Mouse (Mus musculus) left cerebral cortex, adult 2 months (tissue): ENCODE measurements at regions not wholly inside any gene's neighbourhood (a gene's known extent, or its start where the extent isn't known, plus 50 kb on each side); places are given as distances from the start of the nearest gene placed in this dataset.
A peak's percentile ranks its signal among the peaks of the same experiment; 100 is the strongest.

Experiments
- DNase-seq, 2 experiments: peaks; one replicate each; pipeline ENCODE4 v3.0.0; 2021 to 2022; ENCODE audit warnings: low spot score in 2 of 2, mixed read lengths in 1 of 2; ENCODE audit errors: extremely low spot score in 1 of 2
- H3K27ac ChIP-seq: fragments of 200-600 bp; 2 replicates; pipeline ENCODE4 v1.8.1; 2022
- H3K4me3 ChIP-seq: fragments of 200-600 bp; 2 replicates; pipeline ENCODE4 v1.8.1; 2022
- CTCF ChIP-seq: fragments of 200-600 bp; IDR thresholded peaks from 2 replicates; pipeline ENCODE4 v1.8.1; 2022; ENCODE audit warnings: antibody characterized with exemption, mild to moderate bottlenecking, moderate library complexity
- intact Hi-C: fragments of 180-260 bp; cut with DNase I; formaldehyde crosslinking; loops from one replicate; pipeline ENCODE4 v1.15.1; 2025

GRCm38 (mm10) chr8:103912983-103913926 lies 188.2 kb upstream of the Cdh5 start:
- intact Hi-C loops, result no loop called here
- TF ChIP-seq CTCF, result no peak
- H3K27ac ChIP-seq, result no peak overlapping the region
- H3K4me3 ChIP-seq, result no peak overlapping the region
- no peak for DNase-seq

GRCm38 (mm10) chr8:103913927-103914640 lies 187.3 kb upstream of the Cdh5 start:
- Histone ChIP-seq H3K27ac (no peak overlapping the region), H3K4me3 (no peak overlapping the region)
- intact Hi-C loops, result no loop called here
- peak; percentile 24 to 32 for DNase-seq
- TF ChIP-seq CTCF, result peak; percentile 59

- DNase-seq, result no peak
- intact Hi-C loops, result no loop called here
- no peak overlapping the region for H3K4me3 ChIP-seq
- H3K27ac ChIP-seq, result no peak overlapping the region
- no peak for TF ChIP-seq CTCF
Measured at GRCm38 (mm10) chr8:103919324-103919723, 182.1 kb upstream of the Cdh5 start.

- Histone ChIP-seq H3K27ac (no peak overlapping the region), H3K4me3 (no peak overlapping the region)
- no peak for DNase-seq
- TF ChIP-seq CTCF, result no peak
- intact Hi-C loops, result no loop called here
Measured at GRCm38 (mm10) chr8:103921621-103922020, 179.8 kb upstream of the Cdh5 start.

GRCm38 (mm10) chr8:103922746-103923145 lies 178.7 kb upstream of the Cdh5 start:
- intact Hi-C loops, result no loop called here
- no peak for TF ChIP-seq CTCF
- Histone ChIP-seq H3K27ac (no peak overlapping the region), H3K4me3 (no peak overlapping the region)
- DNase-seq, result no peak

- DNase-seq, result no peak
- Histone ChIP-seq H3K4me3 (no peak overlapping the region), H3K27ac (no peak overlapping the region)
- intact Hi-C loops, result no loop called here
- TF ChIP-seq CTCF, result no peak
Measured at GRCm38 (mm10) chr8:103932681-103933080, 168.7 kb upstream of the Cdh5 start.

- TF ChIP-seq CTCF, result no peak
- H3K4me3 ChIP-seq, result no peak overlapping the region
- no peak overlapping the region for H3K27ac ChIP-seq
- intact Hi-C loops, result no loop called here
- no peak for DNase-seq
Measured at GRCm38 (mm10) chr8:103936491-103936890, 164.9 kb upstream of the Cdh5 start.

GRCm38 (mm10) chr8:103938283-103939230 lies 162.9 kb upstream of the Cdh5 start:
- Histone ChIP-seq H3K4me3 (no peak overlapping the region), H3K27ac (no peak overlapping the region; the same call in 1 of the 2 replicates)
- peak; percentile 27 to 33 for DNase-seq
- intact Hi-C loops, result no loop called here
- no peak for TF ChIP-seq CTCF

GRCm38 (mm10) chr8:103940958-103941532 lies 160.4 kb upstream of the Cdh5 start:
- Histone ChIP-seq H3K4me3 (no peak overlapping the region), H3K27ac (peak overlapping the region; percentile 65)
- intact Hi-C loops, result loop anchor here (1.0 to 10.0 kb wide), 3 partner anchors 84 to 1156 kb away; partner anchors contain the start of gene Cdh11
- DNase-seq, result peak in 1 of 2 experiments; percentile 21
- TF ChIP-seq CTCF, result peak; percentile 48

GRCm38 (mm10) chr8:103948474-103948873 lies 153.0 kb upstream of the Cdh5 start:
- Histone ChIP-seq H3K4me3 (no peak overlapping the region), H3K27ac (no peak overlapping the region)
- DNase-seq, result no peak
- peak; percentile 54 for TF ChIP-seq CTCF
- intact Hi-C loops, result loop anchor here (10.0 kb wide), 1 partner anchor 1164 kb away; the partner anchor contains the start of gene Cdh11

- H3K27ac ChIP-seq, result no peak overlapping the region
- no peak overlapping the region for H3K4me3 ChIP-seq
- no peak for DNase-seq
- no peak for TF ChIP-seq CTCF
- intact Hi-C loops, result no loop called here
Measured at GRCm38 (mm10) chr8:103950460-103950859, 151.0 kb upstream of the Cdh5 start.
